Mouse (Mus musculus) neural tube, embryonic 11.5 days (tissue): ENCODE data around the gene Ptprd. TPM values are rescaled to one million over a fixed set of nuclear protein-coding genes. Genes with fewer than 3 reads are reported as not detected.

ENCODE experiments used
- ATAC-seq: fragments of 200-750 bp; cut with Nextera tagmentation; 2 replicates; pipeline ENCODE4 v1.8.0; 2017; ENCODE audit warnings: moderate number of reproducible peaks, mild to moderate bottlenecking, moderate TSS enrichment, moderate library complexity; ENCODE audit not compliant: insufficient read depth, low FRiP score, low TSS enrichment
- DNase-seq: peaks from one replicate; pipeline ENCODE4 v3.0.0-alpha.2; 2015; ENCODE audit warnings: low spot score
- H3K27ac ChIP-seq: fragments of 300-500 bp; sonication (generic); 2 replicates; pipeline ENCODE4 v1.5.1; 2014; ENCODE audit warnings: low read depth, mild to moderate bottlenecking, low read length
- H3K27me3 ChIP-seq: fragments of 300-500 bp; sonication (generic); 2 replicates; pipeline ENCODE4 v1.6.1; 2014; ENCODE audit warnings: mild to moderate bottlenecking, low read length, mixed read lengths; ENCODE audit not compliant: control insufficient read depth, insufficient read depth
- H3K36me3 ChIP-seq: fragments of 300-500 bp; sonication (generic); 2 replicates; pipeline ENCODE4 v1.6.1; 2014; ENCODE audit warnings: mild to moderate bottlenecking, low read length, moderate library complexity, mixed read lengths; ENCODE audit not compliant: control insufficient read depth, insufficient read depth
- H3K4me1 ChIP-seq: fragments of 300-500 bp; sonication (generic); 2 replicates; pipeline ENCODE4 v1.6.1; 2014; ENCODE audit warnings: low read length, mixed read lengths; ENCODE audit not compliant: control insufficient read depth, insufficient read depth
- H3K4me2 ChIP-seq: fragments of 300-500 bp; sonication (generic); 2 replicates; pipeline ENCODE4 v1.6.1; 2014; ENCODE audit warnings: low read depth, mild to moderate bottlenecking, moderate library complexity
- H3K4me3 ChIP-seq: fragments of 300-500 bp; sonication (generic); 2 replicates; pipeline ENCODE4 v1.5.1; 2014; ENCODE audit warnings: low read depth, low read length
- H3K9ac ChIP-seq: fragments of 300-500 bp; sonication (generic); 2 replicates; pipeline ENCODE4 v1.6.1; 2014; ENCODE audit warnings: mild to moderate bottlenecking, low read length
- H3K9me3 ChIP-seq: fragments of 300-500 bp; sonication (generic); 2 replicates; pipeline ENCODE4 v1.6.1; 2016; ENCODE audit warnings: low read length; ENCODE audit not compliant: control insufficient read depth
- WGBS: fragments of 180-500 bp; shearing (Covaris S2); extraction: QIAGEN DNeasy Blood & Tissue Kit; methylation state at CpG from one replicate; pipeline ENCODE4 v1.1.7; 2014; 5-methylcytosine and 5-hydroxymethylcytosine counted together
- polyA plus RNA-seq: library from polyadenylated mRNA; unstranded; fragments of >200 nt; fragmentation: Nextera tagmentation; extraction: Ambion mirVana; gene quantifications from 2 replicates; pipeline ENCODE4 v1.2.1, GENCODE M21; 2014

Gene Ptprd
- polyA plus RNA-seq, 1 experiment from 2014 or later, result 41.2 TPM

DNA sequence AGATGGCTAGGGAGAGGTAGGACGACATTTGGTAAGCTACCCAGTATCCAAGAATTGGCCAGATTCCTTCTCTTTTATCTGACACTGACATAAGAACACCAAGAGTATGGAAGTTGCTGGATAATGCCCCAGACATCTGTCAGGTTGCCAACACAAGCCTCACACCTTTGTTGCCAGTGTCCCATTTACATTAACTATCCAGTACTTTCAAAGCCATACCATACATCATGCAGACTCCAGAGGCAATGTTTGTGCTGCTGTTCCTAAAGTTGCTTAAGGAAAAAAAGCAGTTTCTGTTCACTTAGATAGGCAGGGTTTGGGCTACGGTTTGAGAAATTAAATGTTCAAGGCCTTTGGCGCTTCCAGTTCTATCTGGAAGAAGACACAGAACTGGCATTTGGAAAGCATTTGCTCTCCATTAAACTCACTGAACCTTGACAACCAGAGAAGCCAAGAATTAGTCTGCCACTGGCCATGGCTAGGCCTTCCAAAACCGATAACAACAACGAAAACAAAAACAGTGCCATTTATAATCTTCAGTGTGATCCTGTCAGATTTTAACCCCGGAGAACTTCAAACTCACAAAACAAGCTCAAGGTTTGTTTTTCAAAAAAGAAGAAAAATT, 2220.0 kb downstream of the Ptprd start:
- Histone ChIP-seq H3K9me3 (no peaks in the 10 kb centered on the region), H3K27me3 (no peaks in the 10 kb centered on the region), H3K9ac (no peak overlapping the region), H3K27ac (no peak overlapping the region), H3K36me3 (no peaks in the 10 kb centered on the region), H3K4me2 (no peak overlapping the region), H3K4me1 (no peaks in the 10 kb centered on the region), H3K4me3 (no peak overlapping the region)
- no peak for DNase-seq
- 81% methylated on average over 6 of the region's 6 CpGs for WGBS
- ATAC-seq, result no peak

- DNase-seq, result no peak
- Histone ChIP-seq H3K9ac (no peak overlapping the region), H3K4me2 (no peak overlapping the region), H3K4me1 (no peaks in the 10 kb centered on the region), H3K4me3 (no peak overlapping the region), H3K27me3 (no peaks in the 10 kb centered on the region), H3K9me3 (no peaks in the 10 kb centered on the region), H3K36me3 (no peaks in the 10 kb centered on the region), H3K27ac (no peak overlapping the region)
- ATAC-seq, result no peak
- WGBS, result 79% methylated on average over 3 of the region's 3 CpGs
Measured at GRCm38 (mm10) chr4:75974728-75975127, 2237.0 kb downstream of the Ptprd start.

GRCm38 (mm10) chr4:75973322-75973721, 2238.4 kb downstream of the Ptprd start:
- Histone ChIP-seq H3K4me1 (no peaks in the 10 kb centered on the region), H3K4me2 (no peak overlapping the region), H3K4me3 (no peak overlapping the region), H3K27me3 (no peaks in the 10 kb centered on the region), H3K27ac (no peak overlapping the region), H3K9ac (no peak overlapping the region), H3K36me3 (no peaks in the 10 kb centered on the region), H3K9me3 (no peaks in the 10 kb centered on the region)
- ATAC-seq (no peak), DNase-seq (no peak)
- WGBS, result 74% methylated on average over 1 of the region's 1 CpGs

DNA sequence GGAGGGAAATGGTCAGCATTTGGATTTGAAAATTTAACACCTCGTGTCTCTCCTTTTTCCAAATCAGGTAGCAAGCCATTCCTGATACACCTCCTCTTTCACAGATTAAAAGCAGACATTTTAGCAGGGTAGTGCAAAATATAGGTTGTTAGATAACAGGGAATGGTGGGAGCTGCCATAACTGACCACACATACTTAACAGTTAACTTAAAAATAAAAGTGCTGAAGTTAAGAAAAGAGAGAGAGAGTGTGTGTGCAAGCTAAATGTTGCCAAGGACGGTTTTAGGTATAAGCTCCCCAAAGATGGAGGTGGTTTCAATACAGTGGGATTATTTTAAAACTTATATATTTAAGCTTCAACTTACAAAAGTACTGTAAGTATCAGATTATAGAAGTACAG, 2241.8 kb downstream of the Ptprd start:
- Histone ChIP-seq H3K9me3 (no peaks in the 10 kb centered on the region), H3K4me2 (no peak overlapping the region), H3K4me3 (no peak overlapping the region), H3K27me3 (no peaks in the 10 kb centered on the region), H3K36me3 (no peaks in the 10 kb centered on the region), H3K9ac (no peak overlapping the region), H3K4me1 (no peaks in the 10 kb centered on the region), H3K27ac (no peak overlapping the region)
- ATAC-seq (no peak), DNase-seq (no peak)
- 85% methylated on average over 2 of the region's 2 CpGs for WGBS

GRCm38 (mm10) chr4:75968618-75969017, 2243.1 kb downstream of the Ptprd start:
- no peak overlapping the region for H3K9ac ChIP-seq
- no peak overlapping the region for H3K4me2 ChIP-seq
- no peaks in the 10 kb centered on the region for H3K27me3 ChIP-seq
- no peaks in the 10 kb centered on the region for H3K4me1 ChIP-seq
- ATAC-seq, result no peak
- no peaks in the 10 kb centered on the region for H3K9me3 ChIP-seq
- WGBS, result 79% methylated on average over 2 of the region's 2 CpGs
- H3K27ac ChIP-seq, result no peak overlapping the region
- DNase-seq, result no peak
- H3K4me3 ChIP-seq, result no peak overlapping the region
- H3K36me3 ChIP-seq, result no peaks in the 10 kb centered on the region

DNA sequence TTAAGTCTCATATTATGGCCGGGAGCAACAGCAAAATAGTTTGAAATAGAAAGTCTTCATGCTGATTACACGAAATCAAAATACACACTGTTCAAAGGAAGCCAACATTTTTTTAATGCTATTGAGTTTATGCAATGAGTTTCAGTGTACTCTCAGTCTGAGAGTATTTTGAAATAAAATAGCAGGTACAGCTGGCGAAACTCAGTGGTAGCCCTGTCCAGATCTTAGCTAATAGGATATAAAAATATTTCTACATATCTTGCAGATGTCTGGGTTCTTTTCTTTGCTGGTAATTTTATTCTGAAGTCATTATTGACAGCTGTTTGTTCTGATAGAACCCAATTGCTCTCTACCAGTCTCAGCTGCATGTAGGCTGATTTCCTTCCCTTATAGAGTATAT, 2246.0 kb downstream of the Ptprd start:
- no peak overlapping the region for H3K4me2 ChIP-seq
- H3K27ac ChIP-seq, result no peak overlapping the region
- DNase-seq, result no peak
- no peaks in the 10 kb centered on the region for H3K4me1 ChIP-seq
- H3K27me3 ChIP-seq, result no peaks in the 10 kb centered on the region
- no peak overlapping the region for H3K4me3 ChIP-seq
- ATAC-seq, result no peak
- no peaks in the 10 kb centered on the region for H3K9me3 ChIP-seq
- no peak overlapping the region for H3K9ac ChIP-seq
- WGBS, result 90% methylated on average over 3 of the region's 3 CpGs
- H3K36me3 ChIP-seq, result no peaks in the 10 kb centered on the region

DNA sequence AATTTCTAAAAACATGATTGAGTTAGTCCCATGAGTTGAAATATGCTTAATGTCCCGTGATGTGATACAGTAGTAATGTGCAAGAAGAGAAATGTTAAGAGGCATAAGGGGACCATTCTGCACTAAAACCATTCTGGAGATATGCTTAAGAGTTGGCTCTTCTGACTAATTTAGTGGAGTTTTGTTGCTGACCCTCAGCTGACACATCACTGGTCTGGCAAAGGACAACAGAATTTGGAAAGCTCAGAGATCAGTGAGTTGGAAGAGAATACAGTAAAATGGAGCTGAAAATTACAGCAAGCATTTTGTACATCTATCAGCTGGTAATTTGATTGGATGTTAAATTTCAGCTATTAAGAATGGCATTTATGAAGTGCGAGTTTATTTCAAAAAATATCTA, 2248.8 kb downstream of the Ptprd start:
- H3K27me3 ChIP-seq, result no peaks in the 10 kb centered on the region
- no peak overlapping the region for H3K9ac ChIP-seq
- no peaks in the 10 kb centered on the region for H3K9me3 ChIP-seq
- 93% methylated on average over 2 of the region's 2 CpGs for WGBS
- ATAC-seq (no peak), DNase-seq (no peak)
- H3K36me3 ChIP-seq, result no peaks in the 10 kb centered on the region
- H3K4me3 ChIP-seq, result no peak overlapping the region
- no peaks in the 10 kb centered on the region for H3K4me1 ChIP-seq
- no peak overlapping the region for H3K27ac ChIP-seq
- no peak overlapping the region for H3K4me2 ChIP-seq

- Histone ChIP-seq H3K27me3 (no peaks in the 10 kb centered on the region), H3K4me2 (no peak overlapping the region), H3K27ac (no peak overlapping the region), H3K9me3 (no peaks in the 10 kb centered on the region), H3K4me3 (no peak overlapping the region), H3K9ac (no peak overlapping the region), H3K36me3 (no peaks in the 10 kb centered on the region), H3K4me1 (no peaks in the 10 kb centered on the region)
- ATAC-seq (no peak), DNase-seq (no peak)
- 85% methylated on average over 2 of the region's 2 CpGs for WGBS
Measured at GRCm38 (mm10) chr4:75961865-75962264, 2249.9 kb downstream of the Ptprd start.

GRCm38 (mm10) chr4:75953349-75954060, 2258.3 kb downstream of the Ptprd start:
- no peak for ATAC-seq
- Histone ChIP-seq H3K4me2 (no peak overlapping the region), H3K27ac (no peak overlapping the region), H3K9ac (no peak overlapping the region), H3K9me3 (no peaks in the 10 kb centered on the region), H3K36me3 (no peaks in the 10 kb centered on the region), H3K4me3 (no peak overlapping the region), H3K4me1 (no peaks in the 10 kb centered on the region), H3K27me3 (no peaks in the 10 kb centered on the region)
- 86% methylated on average over 6 of the region's 6 CpGs for WGBS
- DNase-seq, result no peak
